ENCODE assay signal across 8 mouse cellular contexts in genomic region chr2:75938117-75939063, GRCm38 (mm10). TPM values are rescaled to one million over a fixed set of nuclear protein-coding genes. Genes with fewer than 3 reads are reported as not detected.
A peak's percentile ranks its signal among the peaks of the same experiment; 100 is the strongest.
DNase-seq lines count a peak whose midpoint lies in the region; ATAC-seq and TF ChIP-seq lines count a peak whose summit lies in the region.

Gene Ttc30b (minus strand): TSS chr2:75938585.

- CTCF ChIA-PET in Patski (lab: Charles Lee): no interaction called here

- H3K9ac ChIP-seq in hindbrain, embryonic 13.5 days: peak within 1 kb of the TSS; percentile 66

- 4% methylated on average over 38 of the region's 42 CpGs for WGBS in hindbrain, embryonic 13.5 days

- peak within 1 kb of the TSS; percentile 87 for H3K27ac ChIP-seq in hindbrain, embryonic 13.5 days

- DNase-seq in Patski (ENCODE audit: low read depth, low spot score): peak; percentile 39
- peak; percentile 89 to 90 for DNase-seq in cerebellum, postnatal 14 days
- DNase-seq in frontal cortex, postnatal 25 days (ENCODE audit: low spot score in 2 of 2): peak; percentile 52 to 66
- DNase-seq in layer of hippocampus, postnatal 14 days (ENCODE audit: low spot score in 2 of 2): peak; percentile 85 to 87
- DNase-seq in lung, postnatal 10 days: peak; percentile 87
- peak; percentile 81 for DNase-seq in ovary, postnatal 14 days (ENCODE audit: low spot score)
- peak; percentile 73 for DNase-seq in thymus, postnatal 14 days

- POLR2A ChIA-PET in Patski (lab: Charles Lee): no interaction called here

- H3K27me3 ChIP-seq in Patski: peaks cover 16% of the 10 kb centered on the region
- H3K27me3 ChIP-seq in hindbrain, embryonic 13.5 days: no peaks in the 10 kb centered on the region

- no peaks in the 10 kb centered on the region for H3K9me3 ChIP-seq in hindbrain, embryonic 13.5 days

- H3K4me2 ChIP-seq in hindbrain, embryonic 13.5 days: peak within 1 kb of the TSS; percentile 62

- H3K36me3 ChIP-seq in hindbrain, embryonic 13.5 days: no peaks in the 10 kb centered on the region

- in situ Hi-C loops in Patski (cut with MboI; ENCODE audit: low pct_unique_long_range_greater_than_20kb): no loop called here

- peak within 1 kb of the TSS; percentile 53 for H3K4me3 ChIP-seq in hindbrain, embryonic 13.5 days

- peaks cover 4% of the 10 kb centered on the region for H3K4me1 ChIP-seq in hindbrain, embryonic 13.5 days (replicated peaks)

- no peak for TF ChIP-seq CTCF in Patski (IDR thresholded peaks at IDR 0.05)

- ATAC-seq in Patski: peak; percentile 92
- ATAC-seq in hindbrain, embryonic 13.5 days (ENCODE audit: low FRiP score): peak; percentile 93

RNA-seq across cellular contexts. Expression of gene Ttc30b, which starts in this region (rescaled TPM):
- 12.3 TPM for polyA plus RNA-seq in Patski (2021)
- polyA plus RNA-seq in hindbrain, embryonic 13.5 days (2015; fragmentation: Nextera tagmentation; extraction: Ambion mirVana): 16.7 and 20.9 TPM in 2 replicates
- total RNA-seq in layer of hippocampus, postnatal 14 days (2021): 10 to 100 TPM; 13.4 TPM

Comparison
In these comparisons a context has a peak if more than half of its experiments do, and no peak if none do; other contexts are left out.
1. Peak in every context shown above with its lines: DNase-seq, ATAC-seq, H3K4me3 ChIP-seq and H3K27ac ChIP-seq.
2. DNase-seq: peak in every context shown above with its lines; median percentile 90 in cerebellum, postnatal 14 days; 87 in lung, postnatal 10 days; 86 in layer of hippocampus, postnatal 14 days; 81 in ovary, postnatal 14 days; 73 in thymus, postnatal 14 days; 59 in frontal cortex, postnatal 25 days; 39 in Patski.